Mouse (Mus musculus): ENCODE results near the gene Kcnj5. TPM values are rescaled to one million over a fixed set of nuclear protein-coding genes. Genes with fewer than 3 reads are reported as not detected.

Gene Kcnj5
- polyA plus RNA-seq, 1 experiment, result not detected

DNA sequence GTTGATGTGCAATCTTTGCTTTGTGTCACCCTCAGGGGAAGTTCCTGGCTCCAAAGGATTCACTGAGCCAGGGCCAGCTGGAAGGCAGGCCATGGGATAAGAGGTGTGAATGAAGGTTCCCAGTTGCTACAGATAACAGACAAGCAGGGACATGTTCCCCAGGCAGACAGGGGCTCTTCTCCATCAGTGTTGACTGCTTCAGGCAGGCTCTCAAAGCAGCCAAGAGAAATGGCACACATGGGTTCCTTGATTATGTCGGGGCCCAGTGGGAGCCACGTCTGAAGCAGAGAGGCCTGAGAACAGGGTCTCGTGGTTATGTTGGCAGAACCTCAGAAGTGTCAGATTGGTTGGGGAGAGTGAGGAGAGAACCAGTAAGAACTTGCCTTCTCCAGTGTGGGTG lies 30.1 kb downstream of the Kcnj5 start:
- H3K4me2 ChIP-seq (ENCODE audit: low read depth), result no peak overlapping the region
- no peak for TF ChIP-seq E2F4 (IDR thresholded peaks at IDR 0.05; ENCODE audit: insufficient read depth)
- no peak for TF ChIP-seq USF1 (IDR thresholded peaks at IDR 0.05; ENCODE audit: low read depth)
- TF ChIP-seq POLR2AphosphoS2 (IDR thresholded peaks at IDR 0.05; ENCODE audit: insufficient read length, low read depth), result no peak
- TF ChIP-seq MAX (IDR thresholded peaks at IDR 0.05; ENCODE audit: low read depth), result no peak
- TF ChIP-seq TCF12 (IDR thresholded peaks at IDR 0.05; ENCODE audit: insufficient read depth, poor library complexity, severe bottlenecking), result no peak
- no peak for TF ChIP-seq MYOG (IDR thresholded peaks at IDR 0.05; ENCODE audit: control insufficient read depth in 1 of 3, insufficient read depth in 1 of 3, insufficient read length in 2 of 3, low read depth in 2 of 3)
- TF ChIP-seq POLR2A (IDR thresholded peaks at IDR 0.05; ENCODE audit: insufficient read length, low read depth), result no peak
- TF ChIP-seq SRF (IDR thresholded peaks at IDR 0.05; ENCODE audit: control insufficient read depth, insufficient read length, low read depth), result no peak
- peaks cover 12% of the 10 kb centered on the region for H3K27me3 ChIP-seq (ENCODE audit: control insufficient read depth, insufficient read depth, insufficient read length)
- no peaks in the 10 kb centered on the region for H3K36me3 ChIP-seq (ENCODE audit: control insufficient read depth, insufficient read depth)
- no peaks in the 10 kb centered on the region for H3K79me2 ChIP-seq (ENCODE audit: control insufficient read depth, insufficient read depth)
- no peak overlapping the region for H3ac ChIP-seq (ENCODE audit: control insufficient read depth, insufficient read length)
- no peak overlapping the region for H3K4me3 ChIP-seq

DNA sequence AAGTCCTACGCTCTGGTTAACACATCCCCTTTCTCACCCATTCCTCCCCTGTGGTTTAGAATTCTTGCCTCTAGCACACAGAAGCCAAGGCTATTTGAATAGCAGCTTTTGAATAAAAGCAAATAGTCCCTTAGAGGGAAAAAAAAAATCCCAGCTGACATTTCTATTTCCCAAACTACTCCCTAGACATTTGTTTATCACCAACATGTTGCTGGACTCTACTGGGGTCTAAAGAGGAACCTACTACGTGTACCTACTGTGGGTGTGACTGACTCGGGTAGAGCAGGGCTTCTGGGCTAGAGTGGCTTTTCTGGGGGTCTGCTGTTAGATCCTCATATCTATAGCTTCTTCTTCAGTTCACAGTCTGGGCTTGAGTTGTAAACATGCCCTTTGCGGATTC lies 31.9 kb downstream of the Kcnj5 start:
- Histone ChIP-seq H3K27me3 (ENCODE audit: control insufficient read depth, insufficient read depth, insufficient read length) (peaks cover 12% of the 10 kb centered on the region), H3ac (ENCODE audit: control insufficient read depth, insufficient read length) (no peak overlapping the region), H3K4me3 (no peak overlapping the region), H3K4me2 (ENCODE audit: low read depth) (no peak overlapping the region), H3K36me3 (ENCODE audit: control insufficient read depth, insufficient read depth) (no peaks in the 10 kb centered on the region), H3K79me2 (ENCODE audit: control insufficient read depth, insufficient read depth) (no peaks in the 10 kb centered on the region)
- TF ChIP-seq POLR2AphosphoS2 (IDR thresholded peaks at IDR 0.05; ENCODE audit: insufficient read length, low read depth) (no peak), SRF (IDR thresholded peaks at IDR 0.05; ENCODE audit: control insufficient read depth, insufficient read length, low read depth) (no peak), TCF12 (IDR thresholded peaks at IDR 0.05; ENCODE audit: insufficient read depth, poor library complexity, severe bottlenecking) (no peak), E2F4 (IDR thresholded peaks at IDR 0.05; ENCODE audit: insufficient read depth) (no peak), CEBPB (IDR thresholded peaks at IDR 0.05; ENCODE audit: insufficient read depth, poor library complexity, severe bottlenecking) (no peak), POLR2A (IDR thresholded peaks at IDR 0.05; ENCODE audit: insufficient read length, low read depth) (no peak), REST (IDR thresholded peaks at IDR 0.05; ENCODE audit: insufficient read depth, insufficient read length) (no peak), TCF3 (IDR thresholded peaks at IDR 0.05; ENCODE audit: insufficient read length, low read depth) (no peak), MYOD1 (IDR thresholded peaks at IDR 0.05; ENCODE audit: control insufficient read depth in 1 of 3, insufficient read length in 2 of 3, low read depth in 2 of 3) (no peak), MAX (IDR thresholded peaks at IDR 0.05; ENCODE audit: low read depth) (no peak), MYOG (IDR thresholded peaks at IDR 0.05; ENCODE audit: control insufficient read depth in 1 of 3, insufficient read depth in 1 of 3, insufficient read length in 2 of 3, low read depth in 2 of 3) (no peak)

DNA sequence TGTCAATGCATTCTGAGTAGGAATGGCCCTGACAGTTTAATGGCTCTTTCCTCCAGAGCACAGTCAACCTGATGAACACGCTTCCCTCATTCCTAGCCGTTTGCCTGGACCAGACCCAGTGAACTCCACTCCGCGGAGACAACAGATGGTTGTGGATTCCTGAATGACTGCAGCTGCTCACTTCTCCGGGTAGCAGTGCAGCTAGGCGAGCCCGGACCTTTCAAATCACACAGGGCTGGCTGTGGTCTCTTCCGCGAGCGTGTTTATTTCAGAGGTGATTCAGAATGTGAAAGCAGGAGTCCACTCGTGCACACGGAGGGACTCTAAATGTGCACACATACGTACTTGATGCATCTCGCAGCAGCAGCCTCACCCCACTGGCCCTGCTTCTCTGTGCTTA lies 32.4 kb downstream of the Kcnj5 start:
- no peak overlapping the region for H3K4me3 ChIP-seq
- H3K36me3 ChIP-seq (ENCODE audit: control insufficient read depth, insufficient read depth), result no peaks in the 10 kb centered on the region
- TF ChIP-seq USF1 (IDR thresholded peaks at IDR 0.05; ENCODE audit: low read depth), result no peak
- peak in 2 of 3 experiments; percentile 2 to 7 for TF ChIP-seq MYOD1 (IDR thresholded peaks at IDR 0.05; ENCODE audit: control insufficient read depth in 1 of 3, insufficient read length in 2 of 3, low read depth in 2 of 3)
- H3K79me2 ChIP-seq (ENCODE audit: control insufficient read depth, insufficient read depth), result no peaks in the 10 kb centered on the region
- H3K4me2 ChIP-seq (ENCODE audit: low read depth), result no peak overlapping the region
- no peak overlapping the region for H3ac ChIP-seq (ENCODE audit: control insufficient read depth, insufficient read length)
- H3K27me3 ChIP-seq (ENCODE audit: control insufficient read depth, insufficient read depth, insufficient read length), result peaks cover 12% of the 10 kb centered on the region

DNA sequence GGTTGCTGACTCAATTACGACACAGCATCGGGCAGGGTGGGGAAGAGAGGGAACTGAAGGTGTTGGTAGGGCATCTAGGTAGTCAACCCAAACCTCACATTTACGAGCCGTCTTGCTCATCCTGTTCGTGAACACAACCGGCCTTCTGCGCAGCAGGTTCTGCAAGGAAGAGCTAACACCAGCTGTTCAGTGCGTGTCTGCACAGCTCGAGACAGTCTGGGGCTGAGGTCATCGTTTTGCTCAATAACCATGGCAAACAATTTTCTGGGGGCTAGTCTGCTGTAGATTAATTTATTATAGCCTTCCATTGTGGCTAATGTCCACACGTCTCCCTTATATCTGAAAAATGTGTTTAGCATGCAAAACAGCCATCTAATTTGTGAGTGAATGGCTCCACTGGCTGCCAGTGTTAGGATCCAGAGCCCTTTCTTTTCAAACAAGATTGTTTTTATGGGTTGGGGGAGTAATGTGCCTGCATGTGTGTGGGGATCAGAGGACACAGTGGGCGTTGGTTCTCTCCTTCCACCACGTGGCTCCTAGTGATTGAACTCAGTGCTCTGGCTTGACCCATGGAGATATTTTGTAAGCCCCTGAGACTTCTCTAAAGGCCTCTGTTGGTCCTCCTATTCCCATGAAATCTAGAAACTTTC lies 41.5 kb downstream of the Kcnj5 start:
- H3K4me3 ChIP-seq, result no peak overlapping the region
- H3K27me3 ChIP-seq (ENCODE audit: control insufficient read depth, insufficient read depth, insufficient read length), result peaks cover 11% of the 10 kb centered on the region
- no peaks in the 10 kb centered on the region for H3K79me2 ChIP-seq (ENCODE audit: control insufficient read depth, insufficient read depth)
- TF ChIP-seq POLR2AphosphoS2 (IDR thresholded peaks at IDR 0.05; ENCODE audit: insufficient read length, low read depth), result no peak
- TF ChIP-seq MAX (IDR thresholded peaks at IDR 0.05; ENCODE audit: low read depth), result no peak
- TF ChIP-seq TCF3 (IDR thresholded peaks at IDR 0.05; ENCODE audit: insufficient read length, low read depth), result no peak
- TF ChIP-seq REST (IDR thresholded peaks at IDR 0.05; ENCODE audit: insufficient read depth, insufficient read length), result no peak
- TF ChIP-seq MYOG (IDR thresholded peaks at IDR 0.05; ENCODE audit: control insufficient read depth in 1 of 3, insufficient read depth in 1 of 3, insufficient read length in 2 of 3, low read depth in 2 of 3), result no peak
- no peak for TF ChIP-seq E2F4 (IDR thresholded peaks at IDR 0.05; ENCODE audit: insufficient read depth)
- TF ChIP-seq MYOD1 (IDR thresholded peaks at IDR 0.05; ENCODE audit: control insufficient read depth in 1 of 3, insufficient read length in 2 of 3, low read depth in 2 of 3), result no peak
- no peak for TF ChIP-seq POLR2A (IDR thresholded peaks at IDR 0.05; ENCODE audit: insufficient read length, low read depth)
- no peak for TF ChIP-seq SRF (IDR thresholded peaks at IDR 0.05; ENCODE audit: control insufficient read depth, insufficient read length, low read depth)
- no peak for TF ChIP-seq TCF12 (IDR thresholded peaks at IDR 0.05; ENCODE audit: insufficient read depth, poor library complexity, severe bottlenecking)
- no peak for TF ChIP-seq USF1 (IDR thresholded peaks at IDR 0.05; ENCODE audit: low read depth)
- TF ChIP-seq CEBPB (IDR thresholded peaks at IDR 0.05; ENCODE audit: insufficient read depth, poor library complexity, severe bottlenecking), result no peak
- no peaks in the 10 kb centered on the region for H3K36me3 ChIP-seq (ENCODE audit: control insufficient read depth, insufficient read depth)
- H3ac ChIP-seq (ENCODE audit: control insufficient read depth, insufficient read length), result no peak overlapping the region
- H3K4me2 ChIP-seq (ENCODE audit: low read depth), result no peak overlapping the region

DNA sequence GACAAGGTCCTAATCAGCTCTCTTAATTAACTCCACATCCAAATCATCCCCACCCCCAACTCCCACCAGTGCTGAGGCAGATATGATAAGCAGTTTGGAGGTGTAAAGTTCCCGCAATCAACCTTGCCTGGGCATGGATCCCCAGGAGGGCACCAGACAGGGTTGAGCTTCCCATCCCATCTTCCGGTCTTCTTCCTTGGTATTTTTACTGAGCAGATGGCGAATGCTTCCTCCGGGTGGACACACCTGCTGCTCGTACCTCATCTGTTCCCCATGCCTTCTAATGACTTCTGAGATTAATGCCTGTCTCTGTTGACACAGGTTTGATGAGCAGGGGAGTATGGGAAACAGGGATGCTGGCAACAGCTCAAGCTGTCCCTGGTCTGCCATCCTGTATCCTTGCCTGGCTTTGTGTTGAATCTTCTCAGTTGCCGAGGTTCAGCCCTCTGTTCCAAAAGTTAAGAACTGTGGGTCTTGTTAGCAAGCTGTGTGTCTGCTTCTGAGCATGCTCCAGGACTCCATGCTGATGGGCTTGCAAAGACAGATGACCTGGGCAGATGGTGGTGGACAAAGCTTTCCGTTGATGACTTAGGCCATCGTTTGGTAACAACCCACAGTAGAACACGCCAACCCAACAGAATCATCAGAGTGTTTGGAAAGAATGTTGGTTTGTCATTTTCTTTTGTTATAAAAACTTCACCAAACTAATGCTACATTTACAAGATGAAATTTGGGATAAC lies 48.9 kb downstream of the Kcnj5 start:
- Histone ChIP-seq H3K4me2 (ENCODE audit: low read depth) (no peak overlapping the region), H3K79me2 (ENCODE audit: control insufficient read depth, insufficient read depth) (no peaks in the 10 kb centered on the region), H3K4me3 (no peak overlapping the region), H3K36me3 (ENCODE audit: control insufficient read depth, insufficient read depth) (no peaks in the 10 kb centered on the region), H3K27me3 (ENCODE audit: control insufficient read depth, insufficient read depth, insufficient read length) (peaks cover 9% of the 10 kb centered on the region), H3ac (ENCODE audit: control insufficient read depth, insufficient read length) (no peak overlapping the region)
- no peak for TF ChIP-seq TCF12 (IDR thresholded peaks at IDR 0.05; ENCODE audit: insufficient read depth, poor library complexity, severe bottlenecking)

Data from myocyte (in vitro differentiated cells).